Mouse (Mus musculus) heart, adult 2 months (tissue): ENCODE measurements at regions not wholly inside any gene's neighbourhood (a gene's known extent, or its start where the extent isn't known, plus 50 kb on each side); places are given as distances from the start of the nearest gene placed in this dataset.

ENCODE experiments used
- DNase-seq, 2 experiments: peaks; one replicate each; pipeline ENCODE4 v3.0.0; 2021
- H3K27ac ChIP-seq: fragments of 200-600 bp; 2 replicates; pipeline ENCODE4 v1.8.1; 2022
- H3K27me3 ChIP-seq: fragments of 200-500 bp; 2 replicates; pipeline ENCODE4 v1.6.1; 2012; ENCODE audit warnings: mild to moderate bottlenecking, low read length, inconsistent platforms, mixed read lengths; ENCODE audit not compliant: control insufficient read depth, insufficient read depth
- H3K36me3 ChIP-seq: fragments of 200-500 bp; 2 replicates; pipeline ENCODE4 v1.6.1; 2012; ENCODE audit warnings: low read length, inconsistent platforms; ENCODE audit not compliant: control insufficient read depth, insufficient read depth
- H3K4me1 ChIP-seq: fragments of 200-500 bp; 2 replicates; pipeline ENCODE4 v1.6.1; 2011; ENCODE audit warnings: low read length; ENCODE audit not compliant: control insufficient read depth, insufficient read depth
- H3K4me3 ChIP-seq: fragments of 200-600 bp; 2 replicates; pipeline ENCODE4 v1.8.1; 2022
- H3K79me2 ChIP-seq: fragments of 200-500 bp; replicated peaks from 2 replicates; pipeline ENCODE4 v1.6.1; 2012; ENCODE audit warnings: mild to moderate bottlenecking, inconsistent platforms, low read length, moderate library complexity, mixed read lengths; ENCODE audit not compliant: control insufficient read depth, insufficient read depth
- H3K9ac ChIP-seq: fragments of 200-500 bp; 2 replicates; pipeline ENCODE4 v1.6.1; 2012; ENCODE audit warnings: low read depth, mild to moderate bottlenecking, control low read depth, inconsistent platforms, low read length, mixed read lengths
- CTCF ChIP-seq: fragments of 200-600 bp; IDR thresholded peaks from 2 replicates; pipeline ENCODE4 v1.8.1; 2022; ENCODE audit warnings: antibody characterized with exemption, mild to moderate bottlenecking, moderate library complexity
- EP300 ChIP-seq: fragments of 200-500 bp; IDR thresholded peaks from 2 replicates; pipeline ENCODE4 v1.6.1; 2011; ENCODE audit warnings: low read depth, low read length, control low read depth; ENCODE audit not compliant: insufficient read depth
- POLR2A ChIP-seq: fragments of 200-500 bp; IDR thresholded peaks from 2 replicates; pipeline ENCODE4 v1.6.1; 2011; ENCODE audit warnings: mild to moderate bottlenecking, low read depth, low read length, control low read depth; ENCODE audit not compliant: insufficient read depth
- WGBS: fragments of 180-500 bp; shearing (Covaris S2); methylation state at CpG from one replicate; pipeline ENCODE4 v1.1.7; 2018; 5-methylcytosine and 5-hydroxymethylcytosine counted together
- intact Hi-C: fragments of 180-260 bp; cut with DNase I; formaldehyde crosslinking; loops from one replicate; pipeline ENCODE4 v1.15.1; 2025

DNA sequence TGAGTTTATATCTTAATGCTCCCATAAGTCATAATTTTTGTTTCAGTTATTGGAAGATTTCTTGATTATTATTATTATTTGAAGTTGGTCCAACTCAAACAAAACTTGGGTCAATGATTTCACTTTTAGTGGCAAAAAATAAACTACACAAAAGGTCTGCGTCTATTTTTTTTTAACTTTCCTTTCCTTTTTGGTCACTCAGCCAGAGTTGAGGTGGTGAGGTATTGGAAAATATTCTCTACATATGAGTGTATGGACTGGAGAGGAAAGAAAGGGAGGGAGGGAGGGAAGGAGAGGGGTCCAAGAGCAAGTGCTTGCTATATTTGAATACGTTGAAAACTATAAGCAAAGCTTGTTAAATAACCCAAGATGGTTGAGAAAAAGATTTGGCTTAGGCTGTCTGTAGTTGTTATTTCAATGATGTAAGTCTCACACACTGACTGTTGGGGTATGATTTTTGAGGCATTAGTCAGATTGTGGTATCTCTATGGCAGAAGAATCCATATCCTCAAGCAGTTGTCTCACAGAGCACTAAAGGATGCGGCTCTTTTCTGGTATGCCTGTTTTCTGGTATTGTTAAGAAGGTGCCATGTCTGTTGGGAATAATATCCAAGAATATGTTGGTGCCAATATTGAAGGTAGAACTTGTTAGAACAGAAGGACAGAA is 75.9 kb upstream of the Hey2 start:
- intact Hi-C loops, result no loop called here

DNA sequence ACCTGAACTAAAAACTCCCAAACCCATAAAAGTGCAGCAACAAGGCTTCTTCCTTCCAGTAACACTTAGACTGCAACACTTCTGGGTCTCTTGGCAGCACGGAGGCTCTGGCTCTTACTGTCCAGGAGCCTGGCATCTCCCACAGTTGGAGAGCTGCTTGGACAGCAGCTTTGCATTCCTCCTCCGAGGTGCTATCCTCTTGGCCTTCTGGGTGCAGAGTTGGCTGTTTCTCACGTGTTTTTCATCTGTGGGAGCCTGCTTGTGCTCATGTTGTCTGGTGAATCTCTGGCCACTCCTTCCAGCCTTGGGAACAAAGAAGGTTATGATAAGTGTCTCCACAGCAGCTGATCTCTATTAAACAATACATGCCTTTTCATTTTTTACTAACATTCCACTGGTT is 51.2 kb upstream of the Hey2 start:
- intact Hi-C loops, result no loop called here
- no peak overlapping the region for H3K4me3 ChIP-seq
- H3K27ac ChIP-seq, result no peak overlapping the region
- H3K36me3 ChIP-seq, result no peaks in the 10 kb centered on the region
- no peaks in the 10 kb centered on the region for H3K4me1 ChIP-seq
- no peaks in the 10 kb centered on the region for H3K79me2 ChIP-seq
- no peak overlapping the region for H3K9ac ChIP-seq
- TF ChIP-seq EP300 (no peak), POLR2A (no peak), CTCF (no peak)
- no peak for DNase-seq
- 24% methylated on average over 3 of the region's 3 CpGs for WGBS
- H3K27me3 ChIP-seq, result no peaks in the 10 kb centered on the region

More for the DNA sequence above, 75.9 kb upstream of the Hey2 start:
- no peak for TF ChIP-seq POLR2A
- Histone ChIP-seq H3K79me2 (no peaks in the 10 kb centered on the region), H3K4me1 (no peaks in the 10 kb centered on the region), H3K27me3 (no peaks in the 10 kb centered on the region), H3K36me3 (no peaks in the 10 kb centered on the region), H3K9ac (no peak overlapping the region), H3K27ac (no peak overlapping the region), H3K4me3 (no peak overlapping the region)
- WGBS, result 50% methylated on average over 3 of the region's 3 CpGs
- DNase-seq, result no peak
